Mouse (Mus musculus) lung, postnatal 36 days (tissue): ENCODE results near the gene Ptprj.
"Not testable (repeated sequence)": the region's sequence is repeated elsewhere in the genome, so short reads cannot be mapped to it uniquely, and the experiment has no call there.

Experiments
- DNase-seq: peaks from one replicate; pipeline ENCODE4 v3.0.0; 2022; ENCODE audit warnings: mixed read lengths

Gene Ptprj

DNA sequence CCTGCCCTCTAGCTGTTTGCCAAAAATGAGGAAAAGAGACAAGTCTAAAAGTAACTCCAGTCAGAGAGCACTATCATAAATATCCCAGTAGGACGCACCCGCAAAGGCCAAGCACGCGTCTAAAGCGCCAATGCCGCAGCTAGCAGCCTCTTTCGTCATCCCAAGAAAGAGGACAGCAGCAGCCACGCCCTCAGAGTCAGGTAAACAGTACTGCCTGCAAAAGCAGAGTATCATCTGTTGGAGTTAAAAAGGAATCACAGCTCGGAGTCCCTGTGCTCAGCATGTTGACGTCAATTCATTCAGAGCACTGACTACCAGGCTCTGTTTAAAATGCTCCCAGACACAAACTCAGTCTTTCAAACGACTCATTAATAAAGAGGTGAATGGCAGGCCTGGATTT is 104.1 kb downstream of the Ptprj start:
- DNase-seq = no peak

GRCm38 (mm10) chr2:90474593-90475405 is 105.6 kb downstream of the Ptprj start:
- DNase-seq = peak; percentile 94

GRCm38 (mm10) chr2:90472701-90473100 is 107.7 kb downstream of the Ptprj start:
- DNase-seq = no peak

GRCm38 (mm10) chr2:90470122-90470521 is 110.3 kb downstream of the Ptprj start:
- DNase-seq = no peak

GRCm38 (mm10) chr2:90466480-90466879 is 114.0 kb downstream of the Ptprj start:
- DNase-seq = no peak

DNA sequence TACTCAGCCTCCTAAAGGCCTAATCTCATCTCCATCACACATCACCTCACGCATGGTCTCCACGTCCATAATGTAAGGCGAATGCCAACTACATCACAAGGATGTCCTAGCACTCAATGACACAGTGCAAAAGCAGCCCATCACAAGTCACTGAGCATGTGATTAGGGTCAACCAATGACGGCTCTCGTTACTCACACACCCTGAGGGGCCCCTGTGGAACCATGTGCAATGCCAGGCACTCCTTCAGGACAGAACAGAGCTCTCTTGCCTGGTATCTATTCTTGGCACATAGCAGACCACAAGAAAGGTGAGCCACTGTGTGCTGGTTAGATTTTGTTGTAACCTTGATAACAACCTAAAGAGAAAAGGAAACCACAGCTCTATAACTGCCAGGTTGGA is 116.7 kb downstream of the Ptprj start:
- no peak for DNase-seq

- no peak for DNase-seq
Observed at GRCm38 (mm10) chr2:90462252-90462651, 118.2 kb downstream of the Ptprj start.

- DNase-seq = no peak
Observed at GRCm38 (mm10) chr2:90457946-90458345, 122.5 kb downstream of the Ptprj start.

- DNase-seq = no peak
Observed at GRCm38 (mm10) chr2:90452380-90452779, 128.1 kb downstream of the Ptprj start.

GRCm38 (mm10) chr2:90448967-90449740 is 131.3 kb downstream of the Ptprj start:
- DNase-seq = peak; percentile 62

DNA sequence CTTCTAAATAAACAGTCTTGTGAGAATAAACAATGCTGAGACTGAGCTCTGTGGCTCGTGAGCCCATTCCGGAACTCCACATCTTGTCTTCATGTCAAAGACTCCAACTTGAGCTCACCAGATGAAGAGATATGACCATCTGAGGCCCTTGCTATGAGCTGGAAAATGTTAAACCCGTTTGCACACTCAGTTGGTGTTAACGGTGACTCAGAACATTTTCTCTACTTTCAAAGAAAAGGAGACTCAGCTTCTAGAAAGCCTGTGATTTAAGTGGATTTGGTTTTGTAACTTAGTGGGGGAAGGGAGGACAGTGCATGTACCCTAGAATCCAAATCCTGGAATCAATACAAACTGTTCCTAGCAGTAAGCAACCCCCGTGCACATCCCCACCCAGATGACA is 136.6 kb downstream of the Ptprj start:
- no peak for DNase-seq

DNA sequence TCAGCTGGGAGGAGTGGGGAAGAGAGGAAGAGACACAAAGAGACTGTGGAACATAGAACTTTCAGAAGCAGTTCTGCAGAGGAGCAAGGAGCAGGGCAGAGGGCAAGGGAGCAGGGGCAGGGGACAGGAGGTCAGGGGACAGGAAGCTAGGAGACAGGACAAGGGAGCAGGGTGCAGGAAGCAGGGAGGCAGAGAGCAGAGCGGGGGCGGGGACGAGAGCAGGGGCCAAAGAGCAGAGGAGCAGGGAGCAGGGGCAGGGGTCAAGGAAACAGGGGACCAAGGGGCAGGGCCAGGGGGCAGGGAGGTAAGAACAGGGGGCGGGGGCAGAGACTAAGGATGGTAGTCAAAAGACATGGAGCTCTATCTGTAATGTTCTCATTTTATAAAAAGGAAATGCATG is 138.6 kb downstream of the Ptprj start:
- not testable (repeated sequence) for DNase-seq

- not testable (repeated sequence) for DNase-seq
Observed at GRCm38 (mm10) chr2:90440169-90440568, 140.3 kb downstream of the Ptprj start.

DNA sequence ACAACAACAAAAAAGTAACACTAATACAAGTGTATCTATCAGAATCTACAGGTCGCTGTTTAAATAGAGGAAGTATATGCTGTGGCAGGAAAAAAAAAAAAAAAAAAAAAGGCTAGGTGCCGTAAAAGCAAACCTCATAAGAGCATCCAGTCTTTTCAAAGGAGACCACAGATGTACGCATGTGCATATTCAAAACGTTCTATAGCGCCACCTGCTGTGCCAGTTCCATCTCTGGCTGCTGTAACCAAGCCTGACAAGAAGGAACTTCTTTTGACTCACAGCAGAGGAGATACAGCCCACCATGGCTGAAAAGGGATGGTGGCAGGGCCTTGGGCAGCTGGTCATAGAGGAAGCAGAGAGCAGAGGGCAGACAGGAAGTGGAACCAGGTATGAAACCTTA is 143.0 kb downstream of the Ptprj start:
- not testable (repeated sequence) for DNase-seq

GRCm38 (mm10) chr2:90429782-90430181 is 150.7 kb downstream of the Ptprj start:
- DNase-seq = not testable (repeated sequence)

DNA sequence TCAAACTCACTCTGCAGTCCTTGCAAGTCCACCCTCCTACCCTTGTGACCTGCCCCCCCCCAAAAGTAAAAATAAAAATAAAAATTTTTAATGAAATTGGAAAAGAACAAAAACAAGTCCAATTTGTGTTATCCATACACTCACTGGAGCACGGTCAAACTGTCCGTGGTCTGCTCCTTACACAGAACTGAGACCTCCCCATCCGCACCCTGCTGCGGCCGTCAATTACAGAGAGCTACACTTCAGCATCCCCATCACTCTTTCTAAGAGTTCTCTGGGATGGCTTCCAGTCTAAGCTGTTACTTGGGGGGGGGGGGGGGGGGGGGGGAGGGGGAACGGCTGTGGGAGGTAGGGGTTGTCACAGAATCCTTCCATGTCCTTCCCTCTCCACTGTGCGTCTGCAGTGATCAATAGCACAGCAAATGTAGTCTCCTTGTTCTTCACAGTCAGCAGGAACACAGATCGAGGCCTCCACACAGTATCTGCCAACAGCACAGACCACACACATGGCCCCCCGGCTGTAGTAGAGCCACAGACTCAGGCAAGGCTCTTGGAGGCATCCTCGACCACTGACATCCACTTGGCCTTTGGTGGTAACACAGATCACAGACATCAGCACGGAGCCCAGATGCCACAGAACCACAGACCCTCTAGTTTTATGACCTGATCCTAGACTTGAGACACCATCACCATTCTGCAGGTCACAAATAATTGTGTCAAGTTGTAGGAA is 151.3 kb downstream of the Ptprj start:
- not testable (repeated sequence) for DNase-seq

DNA sequence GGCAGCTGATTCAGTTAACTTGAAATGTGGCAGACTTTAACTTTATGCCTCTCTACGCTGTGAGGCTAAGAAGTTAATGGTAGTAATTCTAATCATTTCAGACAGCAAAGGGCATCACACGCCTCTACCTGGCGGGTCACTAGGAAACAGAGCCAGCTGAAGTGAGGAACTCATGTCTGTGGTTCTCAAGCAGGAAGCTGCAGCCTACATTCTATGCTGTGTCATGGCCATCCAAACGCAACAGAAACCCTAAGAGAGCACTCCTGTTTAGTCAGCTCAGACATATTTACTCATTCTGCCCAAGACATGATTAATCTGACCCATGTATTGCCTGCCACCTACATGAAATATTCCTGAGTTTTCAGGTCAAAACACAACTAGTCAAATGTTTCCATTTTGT is 155.5 kb downstream of the Ptprj start:
- not testable (repeated sequence) for DNase-seq

DNA sequence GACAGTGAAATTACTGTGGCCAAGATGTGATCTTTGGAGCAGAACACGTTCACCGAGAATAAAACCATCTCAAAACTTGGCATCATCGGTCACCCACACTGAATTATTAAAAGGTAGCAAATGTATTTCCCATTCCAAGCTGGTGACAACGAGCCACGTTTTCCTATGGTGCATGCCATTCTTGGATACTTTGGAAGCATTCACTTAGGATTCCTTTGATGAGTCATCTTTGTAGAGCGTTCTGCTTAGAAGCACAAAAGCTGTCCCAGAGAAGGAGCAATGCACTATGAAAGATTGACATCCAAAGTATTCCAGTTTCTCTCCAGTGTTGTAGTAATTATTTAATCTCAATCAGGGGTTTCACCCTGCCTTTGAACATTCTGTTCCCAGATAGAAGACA is 158.2 kb downstream of the Ptprj start:
- DNase-seq = not testable (repeated sequence)

DNA sequence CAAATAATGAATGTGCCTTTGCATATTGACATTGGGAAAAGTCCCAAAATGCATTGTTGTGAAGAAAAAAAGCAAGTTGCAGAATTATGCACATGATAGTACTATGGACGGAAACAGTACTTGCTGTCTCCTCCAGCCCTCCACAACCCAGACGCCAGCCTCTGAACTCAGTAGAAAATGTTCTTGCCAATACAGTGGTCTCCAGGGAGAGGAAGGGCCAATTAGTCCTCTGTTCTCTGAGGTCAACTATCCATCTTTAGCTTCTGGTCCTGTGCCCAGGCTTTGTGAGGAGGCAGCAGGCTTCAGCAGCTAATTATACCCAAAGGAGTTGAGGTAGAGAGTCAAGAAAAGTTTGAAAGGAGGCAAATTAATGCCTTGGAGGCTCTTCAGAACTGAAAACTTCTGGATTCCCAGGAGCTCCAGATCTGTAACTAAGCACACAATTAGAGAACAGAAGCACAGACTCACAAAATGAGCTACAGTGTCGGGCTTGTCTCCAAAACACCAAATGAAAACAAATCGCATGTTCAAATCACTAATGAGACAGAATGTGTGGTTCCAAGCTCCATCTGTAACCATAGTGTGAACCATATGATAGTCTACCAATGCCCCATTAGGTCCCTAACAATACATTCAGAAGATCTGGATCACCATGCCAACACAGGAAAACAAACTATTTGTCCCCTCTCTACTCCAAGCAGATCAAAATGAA is 166.2 kb downstream of the Ptprj start:
- not testable (repeated sequence) for DNase-seq

GRCm38 (mm10) chr2:90398633-90399107 is 181.8 kb downstream of the Ptprj start, which contains the start of gene Olfr1274-ps:
Gene Olfr1274-ps (plus strand): TSS chr2:90398683.
- DNase-seq = not testable (repeated sequence)
